Mouse (Mus musculus): ENCODE data around the gene Slc4a1.
"Not testable (repeated sequence)": the region's sequence is repeated elsewhere in the genome, so short reads cannot be mapped to it uniquely, and the experiment has no call there.

The Slc4a1 gene

GRCm38 (mm10) chr11:102366103-102366502, at the start of gene Slc4a1:
Slc4a1 (minus strand) TSS chr11:102366203.
- not testable (repeated sequence) for DNase-seq (ENCODE audit: low spot score)

- DNase-seq (ENCODE audit: low spot score): no peak
Observed at GRCm38 (mm10) chr11:102415034-102415802, 49.2 kb upstream of the Slc4a1 start.

DNA sequence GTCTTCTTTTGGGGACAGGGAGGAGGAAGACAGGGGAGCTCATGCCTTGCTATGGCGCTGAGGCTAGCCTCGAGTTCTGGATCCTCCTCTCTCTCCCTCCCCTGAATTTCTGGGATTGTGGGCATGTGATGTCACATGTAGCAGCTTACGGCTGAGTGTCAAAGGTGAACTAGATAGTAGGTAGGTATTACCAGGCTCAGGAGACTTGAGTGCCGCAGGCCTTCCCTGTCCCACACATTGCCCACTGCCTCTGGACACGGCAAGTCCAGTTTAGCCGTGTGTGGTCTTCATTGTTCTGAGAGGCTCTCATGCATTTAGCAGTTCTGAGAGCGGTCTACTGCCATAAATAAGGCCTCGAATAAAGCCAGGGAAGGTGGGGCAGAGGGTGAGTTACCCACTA, 47.1 kb upstream of the Slc4a1 start:
- DNase-seq (ENCODE audit: low spot score): no peak

GRCm38 (mm10) chr11:102411704-102412103, 45.7 kb upstream of the Slc4a1 start:
- peak; percentile 95 for DNase-seq (ENCODE audit: low spot score)

GRCm38 (mm10) chr11:102411061-102411460, 45.1 kb upstream of the Slc4a1 start:
- DNase-seq (ENCODE audit: low spot score): no peak

GRCm38 (mm10) chr11:102410345-102410744, 44.3 kb upstream of the Slc4a1 start:
- not testable (repeated sequence) for DNase-seq (ENCODE audit: low spot score)

DNA sequence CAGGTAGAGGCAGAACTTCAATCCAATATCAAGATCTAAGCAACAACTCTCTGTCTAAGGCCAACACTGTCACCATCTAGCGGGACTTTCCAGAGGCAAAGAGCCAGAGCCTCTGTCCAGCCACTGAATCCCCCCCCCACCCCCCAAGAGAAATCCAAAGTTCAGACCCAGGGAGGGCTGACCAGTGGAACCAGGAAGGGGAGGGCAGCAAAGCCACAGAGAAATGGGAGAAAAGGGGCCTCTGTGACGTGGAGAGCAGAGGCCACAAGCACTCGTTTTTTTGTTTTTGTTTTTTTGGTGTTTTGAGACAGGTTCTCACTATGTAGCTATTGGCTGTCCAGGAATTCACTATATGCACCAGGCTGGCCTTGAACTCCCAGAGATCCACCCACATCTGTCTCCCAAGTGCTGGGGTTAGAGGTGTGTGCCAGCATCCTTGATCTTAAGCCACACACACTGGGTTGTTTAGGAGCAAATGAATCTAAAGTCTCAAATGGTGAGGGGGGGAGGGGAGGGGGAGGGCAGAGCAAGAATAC, 43.9 kb upstream of the Slc4a1 start:
- no peak for DNase-seq (ENCODE audit: low spot score)

- no peak for DNase-seq (ENCODE audit: low spot score)
Observed at GRCm38 (mm10) chr11:102408888-102409794, 43.1 kb upstream of the Slc4a1 start.

- peak; percentile 100 for DNase-seq (ENCODE audit: low spot score)
Observed at GRCm38 (mm10) chr11:102408344-102408876, 42.4 kb upstream of the Slc4a1 start.

DNA sequence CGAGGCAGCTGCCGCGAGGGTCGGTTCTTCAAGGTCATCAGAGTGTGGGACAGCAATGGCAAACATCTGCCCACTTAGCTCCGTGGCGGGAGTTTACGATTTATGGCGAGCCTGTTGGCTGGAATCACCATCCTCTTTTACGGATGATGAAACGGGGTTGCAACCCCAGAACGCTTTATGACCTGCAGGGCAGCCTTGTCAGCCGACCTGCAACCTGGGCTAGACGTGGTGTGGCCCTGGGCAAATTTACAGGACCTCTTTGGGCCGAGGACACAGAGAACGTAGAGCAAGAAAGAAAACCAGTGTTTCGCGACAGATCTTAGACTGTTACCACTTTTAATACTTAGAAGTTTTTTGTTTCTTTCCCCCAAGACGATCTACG, 41.8 kb upstream of the Slc4a1 start, which contains the start of gene Slc25a39:
Gene Slc25a39 (minus strand): TSS at position 113 of the 382 bp plus-strand sequence.
- DNase-seq (ENCODE audit: low spot score): no peak

DNA sequence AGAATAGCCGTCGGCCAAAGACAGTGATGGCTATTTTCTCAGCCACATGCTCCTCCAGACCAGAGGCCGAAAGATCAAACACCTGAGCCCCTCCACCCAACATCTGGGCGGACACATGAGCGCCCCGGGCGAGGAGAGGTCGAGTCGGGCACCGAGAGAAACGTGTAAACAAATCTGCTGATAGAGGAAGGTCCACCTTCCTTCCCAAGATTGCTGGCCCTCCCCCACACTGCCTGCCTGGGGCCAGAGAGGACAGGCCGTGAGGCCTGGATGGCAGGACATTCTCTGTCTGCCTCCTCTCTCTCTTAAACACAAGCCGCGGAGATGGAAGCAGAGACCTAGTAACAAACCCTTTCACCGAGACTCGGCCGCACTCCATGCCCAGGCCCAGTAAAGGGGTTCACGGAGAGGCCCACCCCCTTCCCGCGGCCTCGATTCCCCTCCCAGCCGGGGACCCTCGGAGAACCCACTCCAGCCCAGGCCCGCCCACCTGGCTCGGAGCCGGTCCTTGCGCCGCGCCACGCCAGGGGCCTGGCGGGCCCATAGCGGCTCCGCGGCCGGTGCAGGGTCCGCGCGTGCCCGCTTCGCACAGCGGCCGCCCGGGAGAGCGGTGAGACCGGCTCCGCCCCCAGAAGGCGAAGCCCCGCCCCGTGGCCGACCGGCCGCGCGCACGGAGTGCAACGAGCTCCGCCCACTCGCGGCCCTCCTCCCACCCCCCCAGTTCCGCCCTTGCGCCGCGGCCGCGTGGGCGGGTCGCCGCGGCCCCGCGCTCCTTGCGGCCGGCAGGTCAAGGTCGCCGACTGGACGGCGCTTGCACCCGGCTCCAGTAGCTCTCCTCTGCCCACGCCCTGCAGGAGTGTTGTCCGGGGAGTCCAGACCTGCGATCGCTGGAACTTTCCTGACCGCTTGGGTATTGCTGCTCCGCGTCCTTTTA, 41.2 kb upstream of the Slc4a1 start:
- peak; percentile 88 for DNase-seq (ENCODE audit: low spot score)

GRCm38 (mm10) chr11:102406401-102406800, 40.4 kb upstream of the Slc4a1 start:
- no peak for DNase-seq (ENCODE audit: low spot score)

GRCm38 (mm10) chr11:102405544-102406285, 39.7 kb upstream of the Slc4a1 start:
- DNase-seq (ENCODE audit: low spot score): no peak

GRCm38 (mm10) chr11:102404161-102405010, 38.4 kb upstream of the Slc4a1 start:
- no peak for DNase-seq (ENCODE audit: low spot score)

- no peak for DNase-seq (ENCODE audit: low spot score)
Observed at GRCm38 (mm10) chr11:102403657-102404056, 37.7 kb upstream of the Slc4a1 start.

DNA sequence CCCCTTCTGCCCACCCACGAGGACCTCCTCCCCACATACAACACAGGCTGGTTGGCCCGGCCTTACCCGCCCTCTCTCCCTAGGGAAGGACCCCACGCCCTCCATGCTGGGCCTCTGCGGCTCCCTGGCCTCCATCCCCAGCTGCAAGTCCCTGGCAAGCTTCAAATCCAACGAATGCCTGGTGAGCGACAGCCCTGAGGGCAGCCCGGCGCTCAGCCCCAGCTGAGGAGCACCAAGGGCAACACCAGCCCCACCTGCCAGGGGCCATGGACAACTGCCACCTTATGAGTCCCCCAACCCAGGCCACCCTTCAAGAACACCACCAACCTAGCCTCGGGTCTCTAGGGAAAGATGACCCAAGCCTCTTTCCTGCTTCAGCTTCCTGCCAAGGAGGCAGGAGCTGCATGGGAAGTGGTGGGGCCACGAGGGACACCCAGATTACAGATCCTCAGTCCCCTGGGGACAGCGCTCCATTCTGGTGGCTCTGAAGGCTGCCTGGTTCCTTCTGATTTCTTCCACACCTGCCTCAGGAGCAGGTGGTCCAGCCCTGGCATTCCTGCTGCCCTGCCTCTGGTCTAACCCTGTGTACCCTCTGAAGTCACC, 36.0 kb upstream of the Slc4a1 start:
- DNase-seq (ENCODE audit: low spot score): no peak

DNA sequence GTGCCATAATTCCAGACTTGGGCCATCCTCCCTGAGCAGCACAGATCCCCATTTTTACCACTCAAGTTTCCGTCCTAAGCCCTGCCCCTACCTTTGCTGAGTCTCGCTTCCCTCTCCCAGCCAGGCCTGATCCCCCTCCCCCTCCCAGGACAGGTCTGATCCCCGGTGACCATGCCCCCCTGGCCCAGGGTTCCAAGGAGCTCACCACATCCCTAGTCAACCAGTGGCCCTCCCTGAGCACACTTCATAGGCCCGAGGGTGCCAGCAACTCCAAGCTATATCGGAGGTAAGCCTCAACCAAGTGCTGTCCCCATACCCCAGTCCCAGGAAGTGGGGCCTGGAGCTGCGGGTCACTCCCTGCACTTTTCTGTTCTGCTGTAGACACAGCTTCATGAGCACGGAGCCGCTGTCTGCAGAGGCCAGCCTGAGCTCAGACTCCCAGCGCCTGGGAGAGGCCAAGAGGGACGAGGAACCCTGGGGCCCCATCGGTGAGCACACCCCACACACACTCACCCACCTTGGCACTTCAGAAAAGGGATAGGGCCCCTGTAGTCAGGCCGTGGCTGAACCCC, 34.6 kb upstream of the Slc4a1 start:
- no peak for DNase-seq (ENCODE audit: low spot score)

GRCm38 (mm10) chr11:102399610-102400072, 33.6 kb upstream of the Slc4a1 start:
- peak; percentile 39 for DNase-seq (ENCODE audit: low spot score)

- no peak for DNase-seq (ENCODE audit: low spot score)
Observed at GRCm38 (mm10) chr11:102399107-102399506, 33.1 kb upstream of the Slc4a1 start.

All from embryo, embryonic 10 days (tissue).